Mouse (Mus musculus): ENCODE results near the gene Rasl10b.
A peak's percentile ranks its signal among the peaks of the same experiment; 100 is the strongest.

Rasl10b gene

DNA sequence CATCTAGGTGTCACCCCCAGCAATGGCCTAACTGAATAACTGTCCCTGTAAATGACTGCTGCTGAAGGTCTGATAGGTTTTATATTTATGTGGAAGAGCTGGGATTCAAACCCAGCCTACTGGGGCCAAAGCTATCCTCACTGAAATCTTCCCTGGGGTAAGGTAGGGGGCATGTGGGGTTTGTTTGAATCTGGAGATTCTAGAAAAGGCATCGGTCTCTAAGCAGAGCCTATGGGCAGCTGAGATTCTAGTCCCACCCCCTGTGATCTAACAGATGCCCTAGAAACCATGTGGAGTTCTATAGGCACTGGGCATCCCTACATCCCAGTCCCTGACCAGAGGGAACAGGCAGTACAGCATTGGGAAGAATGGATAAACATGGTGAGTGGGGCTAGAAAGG is 28.4 kb downstream of the Rasl10b start, which contains the start of gene 1700020L24Rik:
Gene 1700020L24Rik (plus strand): TSS at position 301 of the 400 bp plus-strand sequence.
- DNase-seq, result no peak

DNA sequence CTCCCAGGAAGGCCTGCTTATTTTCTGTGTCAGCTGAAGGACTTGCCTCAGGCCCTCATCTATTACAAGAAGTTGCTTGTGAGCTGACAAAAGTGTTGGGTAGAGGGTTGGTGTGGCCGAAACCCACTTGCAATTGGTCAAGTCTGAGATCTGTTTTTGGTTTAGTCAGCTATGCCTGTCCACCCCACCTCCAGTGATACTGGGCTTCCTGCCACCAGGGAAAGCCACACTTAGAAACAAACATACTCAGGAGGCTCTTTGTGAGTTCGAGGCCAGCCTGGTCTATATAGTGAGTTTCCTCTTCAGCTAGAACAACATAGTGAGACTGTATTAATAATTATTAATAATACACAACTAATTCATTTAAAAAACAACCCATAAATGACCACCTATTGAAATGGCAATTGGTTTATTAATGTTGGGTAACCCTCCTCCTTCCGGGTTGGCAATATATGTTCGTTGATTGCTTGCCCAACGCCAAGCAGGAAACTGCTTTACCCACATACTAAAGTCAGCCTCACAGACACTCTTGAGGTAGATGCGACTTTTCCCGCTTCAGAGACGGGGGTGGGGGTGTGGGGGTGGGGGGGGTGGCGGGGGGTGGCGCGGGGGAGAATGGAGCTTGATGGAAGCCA is 30.6 kb downstream of the Rasl10b start:
- no peak for DNase-seq

DNA sequence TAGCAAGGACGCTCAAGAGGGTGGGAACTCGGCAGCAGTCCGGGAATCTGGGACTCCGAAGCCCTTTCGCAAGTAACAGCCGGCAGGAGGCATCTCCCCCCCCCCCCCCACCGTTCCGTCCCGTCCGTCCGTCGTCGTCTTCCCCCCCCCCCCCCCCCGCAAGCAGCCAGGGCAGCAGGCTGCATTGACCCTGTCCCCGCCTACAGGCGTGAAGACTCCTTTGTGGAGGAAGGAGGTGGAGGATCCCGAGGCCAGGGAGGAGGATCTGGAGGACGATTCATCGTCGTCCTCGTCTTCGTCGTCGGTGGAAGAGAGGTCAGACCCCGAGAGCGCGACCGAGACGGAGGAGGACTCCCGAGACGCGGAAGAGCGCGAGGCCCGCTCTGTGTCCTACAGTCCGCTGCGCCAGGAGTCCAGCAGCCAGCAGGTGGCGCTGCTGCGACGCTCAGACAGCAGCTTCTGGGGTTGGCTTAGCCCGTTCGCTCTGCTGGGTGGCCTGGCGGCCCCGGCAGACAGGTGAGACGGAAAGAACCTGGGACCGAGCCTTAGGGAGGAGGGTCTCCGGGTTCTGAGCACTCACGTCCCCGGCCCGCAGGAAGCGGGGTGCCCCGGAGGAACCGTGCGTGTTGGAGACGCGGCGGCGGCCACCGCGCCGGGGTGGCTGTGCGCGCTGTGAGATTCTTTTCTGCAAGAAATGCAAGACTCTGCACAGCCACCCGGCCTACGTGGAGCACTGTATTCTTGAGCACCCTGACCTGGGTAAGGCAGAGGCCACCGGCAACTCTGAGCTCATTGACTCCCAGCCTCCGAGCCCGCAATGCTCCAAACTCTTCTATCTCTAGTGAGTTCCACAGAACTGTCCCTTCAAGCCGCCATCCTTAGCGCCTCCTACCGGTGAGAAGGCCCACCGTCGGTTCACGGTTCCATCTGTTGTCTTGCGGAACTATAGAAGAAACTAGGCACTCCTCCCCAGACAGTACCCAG is 31.4 kb downstream of the Rasl10b start:
- peak; percentile 88 for DNase-seq

DNA sequence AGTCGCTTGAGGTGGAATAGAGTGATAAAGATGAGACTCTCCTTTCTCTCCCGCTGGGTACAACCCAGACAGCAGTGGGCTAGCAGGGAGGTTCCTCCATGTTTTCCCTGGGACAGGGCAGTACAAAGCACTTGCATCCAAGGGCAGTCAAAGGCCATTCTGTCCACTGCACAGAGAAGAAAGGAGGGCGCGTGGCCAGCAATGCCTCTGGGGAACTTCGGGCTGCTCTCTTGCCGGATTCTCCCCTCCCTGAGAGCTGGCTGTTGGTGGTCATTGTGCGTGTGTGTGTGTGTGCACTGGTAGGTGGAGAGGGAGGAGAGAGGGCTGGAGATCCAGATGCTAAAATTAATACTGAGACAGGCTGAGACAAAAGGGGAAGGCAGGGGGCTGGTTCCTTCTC is 32.3 kb downstream of the Rasl10b start:
- DNase-seq, result no peak

DNA sequence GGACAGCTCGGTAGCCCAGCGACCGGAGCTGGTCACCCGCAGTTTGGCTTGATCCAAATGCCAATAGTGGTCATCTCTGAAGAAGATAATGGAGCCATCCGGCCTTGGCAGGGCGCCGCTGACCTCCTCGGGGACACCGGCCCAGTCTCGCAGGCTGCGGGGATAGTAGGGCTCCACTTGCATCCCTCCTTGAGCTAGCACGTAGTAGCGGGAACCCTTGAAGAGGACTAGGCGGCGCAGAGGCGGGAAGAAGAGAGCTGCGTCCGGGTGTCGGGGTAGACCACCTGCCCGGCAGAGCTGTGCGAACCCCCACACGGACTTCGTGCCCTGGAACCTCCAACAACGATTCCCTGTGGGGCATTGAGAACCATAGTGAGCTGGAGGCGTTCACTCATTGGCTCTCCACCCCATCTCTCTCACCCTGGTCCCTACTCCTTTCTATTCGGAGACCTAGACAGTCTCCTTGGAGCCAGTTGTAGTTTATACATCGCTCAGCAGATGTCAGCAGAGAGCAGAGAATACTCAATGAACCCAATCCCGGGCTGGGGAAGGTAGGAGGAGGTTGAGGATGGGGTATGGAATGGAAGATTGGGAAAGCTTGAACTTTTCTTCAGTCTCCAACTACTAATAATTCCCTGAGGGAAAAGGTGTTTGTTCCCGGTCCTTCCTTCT is 33.8 kb downstream of the Rasl10b start:
- DNase-seq, result peak; percentile 67

DNA sequence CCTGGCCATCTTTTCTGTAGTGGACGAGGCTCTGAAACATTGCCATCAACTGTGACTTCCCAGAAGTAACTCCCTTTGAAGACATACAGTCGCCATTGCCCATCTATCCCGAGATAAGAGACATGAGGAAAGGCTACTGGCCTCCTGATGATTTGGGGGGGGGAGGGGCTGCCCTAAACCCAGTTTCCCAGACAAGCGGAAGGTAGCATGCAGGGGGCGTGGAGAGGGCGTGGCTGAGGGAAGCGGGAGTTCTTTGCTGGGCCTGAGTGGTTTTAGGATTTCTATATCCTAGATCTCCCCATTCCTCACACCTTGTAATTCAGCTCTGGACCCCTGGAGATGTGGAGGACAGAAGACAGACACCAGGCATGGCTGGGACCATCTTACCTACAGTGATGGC is 34.9 kb downstream of the Rasl10b start:
- no peak for DNase-seq

DNA sequence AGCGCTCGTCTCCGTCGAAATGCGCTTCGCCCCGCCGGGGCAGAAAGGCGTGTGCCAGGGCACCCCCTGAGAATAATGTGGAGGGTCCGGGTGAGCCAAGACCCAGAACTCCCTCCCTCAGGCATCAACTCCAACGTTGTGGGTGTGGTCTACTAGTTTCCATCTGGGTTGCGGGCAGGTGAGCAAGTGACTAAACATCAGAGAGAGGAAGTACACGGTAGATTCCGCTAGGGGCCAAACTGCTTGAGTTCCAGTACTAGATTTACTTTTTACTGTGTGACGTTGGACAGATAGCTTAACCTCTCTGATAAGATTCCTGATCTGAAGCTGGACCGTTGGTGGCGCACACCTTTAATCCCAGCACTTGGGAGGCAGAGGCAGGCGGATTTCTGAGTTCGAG is 36.1 kb downstream of the Rasl10b start:
- no peak for DNase-seq

DNA sequence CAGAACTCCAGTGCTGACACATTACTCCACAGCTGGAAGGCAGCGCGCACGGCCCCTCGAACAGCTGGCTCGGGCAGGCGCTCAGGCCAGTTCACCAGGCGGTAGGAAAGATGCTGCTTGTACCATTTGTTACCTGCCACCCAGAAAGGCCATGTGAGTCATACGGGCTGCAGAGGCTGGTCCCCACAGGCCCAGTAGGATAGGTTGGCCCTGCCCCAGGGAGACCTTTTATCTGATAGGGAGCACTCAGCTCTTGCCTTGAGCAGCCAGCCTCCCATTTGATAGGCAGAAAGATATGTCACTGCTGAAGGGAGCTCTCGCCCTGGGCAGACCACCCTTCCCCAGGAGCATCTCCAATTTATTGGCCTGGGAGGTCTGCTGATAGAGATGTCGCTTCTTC is 38.7 kb downstream of the Rasl10b start:
- no peak for DNase-seq

DNA sequence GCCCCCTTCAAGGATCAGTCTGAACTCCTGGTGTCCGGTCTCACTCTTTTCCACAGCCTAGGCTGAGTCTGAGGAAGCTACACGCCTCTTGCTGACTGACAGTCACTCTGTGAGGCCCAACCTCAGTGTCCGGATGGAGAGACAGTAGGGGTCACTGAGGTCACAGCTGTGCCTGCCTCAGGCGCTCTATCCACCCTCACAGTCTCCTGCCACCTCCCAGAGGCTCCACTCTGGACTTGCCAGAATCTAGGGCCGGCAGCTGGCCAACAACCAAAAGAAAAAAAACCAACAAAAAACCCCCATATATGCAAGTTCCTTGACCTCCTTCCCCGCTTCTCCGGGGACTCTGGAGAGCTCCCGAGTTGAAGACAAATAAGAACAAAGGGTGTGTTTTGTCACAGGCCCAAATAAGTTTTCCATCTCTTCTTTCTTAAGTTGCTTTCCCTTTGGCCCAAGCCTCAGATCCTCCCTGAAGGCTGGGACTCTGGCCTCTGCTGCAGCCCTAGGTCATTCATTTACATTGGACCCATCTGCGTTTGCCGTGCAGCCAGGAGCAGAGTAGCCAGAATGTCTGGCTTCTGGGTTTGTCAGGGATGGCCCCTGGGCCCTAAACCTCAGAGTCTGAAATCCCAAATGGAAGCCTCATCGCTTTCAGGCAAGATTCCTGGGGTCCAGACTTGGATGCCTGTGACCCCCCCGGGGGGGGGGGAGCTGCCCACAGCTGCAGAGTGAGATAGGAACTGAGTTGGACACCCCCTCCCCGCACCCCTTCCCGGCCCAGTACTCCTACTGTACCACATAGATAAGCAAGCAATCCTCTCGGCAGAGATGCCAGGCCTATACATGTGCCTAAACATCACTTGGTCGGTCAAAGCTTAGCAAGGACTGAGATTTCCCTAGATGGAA is 39.3 kb downstream of the Rasl10b start:
- DNase-seq, result no peak

DNA sequence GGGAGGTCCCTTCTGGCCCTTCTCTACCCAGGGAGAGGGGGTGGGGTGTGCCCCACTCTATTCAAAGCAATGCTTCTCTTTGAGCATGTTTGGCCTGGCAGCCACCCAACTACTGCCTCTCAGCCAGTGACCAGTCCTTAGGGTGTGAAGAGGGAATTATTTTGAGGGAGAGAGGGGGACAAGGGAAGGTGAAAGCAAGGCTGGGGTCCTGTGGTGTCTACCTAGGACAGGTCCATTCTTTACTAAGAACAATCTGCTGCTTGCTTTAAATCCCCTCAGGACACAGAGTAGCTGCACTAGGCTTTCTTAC is 39.9 kb downstream of the Rasl10b start:
- no peak for DNase-seq

DNA sequence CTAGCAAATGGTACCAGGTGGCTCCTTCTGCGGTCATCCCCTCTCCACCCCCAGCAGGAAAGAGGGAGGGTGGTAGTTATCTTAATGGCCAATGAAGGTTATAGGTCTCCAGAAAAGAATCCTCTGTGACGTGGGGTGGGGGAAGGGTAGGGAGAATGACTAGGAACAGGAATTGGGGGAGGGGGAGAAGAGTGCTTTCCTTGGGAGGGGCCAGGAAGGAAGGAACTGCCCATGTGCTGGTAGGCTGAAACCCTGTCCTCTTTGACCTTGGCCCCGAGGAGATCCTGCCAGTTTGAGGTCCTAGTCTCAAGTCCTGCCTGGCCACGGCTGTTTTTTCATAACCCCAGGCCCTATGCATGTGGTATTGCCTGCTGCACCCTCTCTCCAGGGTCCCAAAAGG is 40.4 kb downstream of the Rasl10b start:
- DNase-seq, result no peak

DNA sequence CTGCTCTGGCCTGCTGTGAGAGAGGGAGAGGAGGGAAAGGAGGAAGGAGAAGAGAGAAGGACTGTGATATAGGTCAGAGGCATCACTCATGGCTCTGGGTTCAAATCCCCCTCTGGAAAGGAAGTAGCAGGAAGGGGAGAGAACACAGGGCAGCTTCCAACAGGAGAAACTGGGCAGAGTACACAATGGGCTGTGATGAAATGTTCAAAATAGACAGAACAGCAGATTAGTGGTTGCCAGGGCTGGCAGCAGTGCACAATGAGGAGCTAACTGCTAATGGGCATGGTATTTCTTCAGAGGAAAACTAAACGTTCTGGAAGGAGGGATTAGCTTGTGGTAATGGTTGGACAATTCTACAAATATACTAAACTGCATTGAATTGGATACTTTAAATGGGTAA is 41.6 kb downstream of the Rasl10b start:
- DNase-seq, result no peak

DNA sequence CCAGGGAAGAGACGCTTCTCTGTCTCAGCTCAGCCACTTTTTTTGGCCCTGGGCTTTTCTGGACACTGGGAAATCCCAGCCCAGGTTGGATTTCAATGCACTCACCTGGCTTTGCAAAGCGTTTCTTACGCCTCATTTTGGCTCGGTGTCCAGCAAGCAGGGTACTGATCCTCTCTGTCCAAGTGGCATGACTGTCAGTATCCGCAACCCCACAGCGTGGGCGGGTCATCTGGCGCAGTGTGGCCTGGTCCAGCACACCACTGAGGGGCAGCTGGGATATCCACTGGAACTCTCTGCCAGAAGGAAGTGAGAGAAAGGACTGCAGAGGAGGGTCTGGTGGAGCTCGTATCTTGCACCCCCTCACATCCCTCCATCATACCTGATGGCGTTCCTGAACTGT is 42.3 kb downstream of the Rasl10b start:
- DNase-seq, result no peak

DNA sequence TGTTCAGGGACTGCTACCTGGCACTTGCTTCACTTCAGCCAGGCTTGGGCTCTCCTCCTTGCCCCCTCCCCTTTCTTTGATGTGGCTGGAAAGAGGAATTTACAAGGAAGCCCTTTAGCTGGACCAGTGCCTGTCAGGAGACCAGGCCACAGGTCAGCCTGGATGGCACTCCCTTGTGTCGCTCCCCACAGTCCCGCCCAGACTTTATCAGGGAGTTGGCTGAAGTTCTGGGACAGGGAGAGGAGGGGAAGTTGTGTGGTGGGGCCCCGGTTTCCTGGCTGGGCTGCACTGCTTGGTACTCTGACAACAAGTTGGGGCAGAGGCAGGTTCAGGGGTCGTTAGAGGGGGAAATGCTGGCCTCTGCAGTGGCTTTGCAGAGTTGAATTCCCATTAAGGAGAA is 45.6 kb downstream of the Rasl10b start:
- DNase-seq, result no peak

DNA sequence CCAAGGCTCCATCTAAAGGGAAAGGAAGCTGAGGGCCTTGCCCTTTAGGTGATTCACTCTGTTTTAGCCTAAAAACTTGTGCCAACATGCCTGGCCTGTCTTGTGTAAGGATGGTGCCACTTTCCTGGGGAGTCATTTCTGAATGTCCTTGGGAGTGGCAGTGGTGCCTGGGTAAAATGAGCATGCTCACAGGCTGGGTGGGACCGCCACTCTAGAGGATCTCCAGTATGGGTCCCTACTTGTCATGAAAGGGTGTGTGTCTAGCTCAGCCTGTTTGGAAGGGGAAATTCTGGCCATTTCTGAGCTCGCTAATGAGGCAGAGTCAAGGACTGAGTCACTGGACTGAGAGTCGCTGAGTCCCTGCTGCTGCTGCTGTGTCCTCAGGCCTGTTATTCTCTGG is 46.7 kb downstream of the Rasl10b start:
- DNase-seq, result no peak

DNA sequence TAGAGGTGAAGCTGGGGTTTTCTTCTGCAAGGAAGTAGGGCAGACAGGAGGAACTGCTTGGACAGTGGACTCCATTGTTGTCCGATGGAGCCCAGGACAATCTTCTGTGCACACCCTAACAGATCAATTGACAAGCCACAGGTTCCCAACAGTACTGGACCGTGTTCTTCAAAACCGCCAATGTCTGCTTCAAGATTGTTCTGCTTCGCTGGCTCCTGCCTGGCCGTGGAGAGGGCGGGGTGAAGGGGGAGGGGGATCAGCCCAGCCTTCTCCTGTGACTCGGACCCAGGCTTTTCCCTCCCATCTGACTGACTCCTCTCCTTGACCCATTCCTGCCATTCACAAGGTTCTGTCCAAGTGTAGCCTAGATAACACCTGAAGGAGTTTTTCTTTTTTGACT is 48.3 kb downstream of the Rasl10b start:
- no peak for DNase-seq

DNA sequence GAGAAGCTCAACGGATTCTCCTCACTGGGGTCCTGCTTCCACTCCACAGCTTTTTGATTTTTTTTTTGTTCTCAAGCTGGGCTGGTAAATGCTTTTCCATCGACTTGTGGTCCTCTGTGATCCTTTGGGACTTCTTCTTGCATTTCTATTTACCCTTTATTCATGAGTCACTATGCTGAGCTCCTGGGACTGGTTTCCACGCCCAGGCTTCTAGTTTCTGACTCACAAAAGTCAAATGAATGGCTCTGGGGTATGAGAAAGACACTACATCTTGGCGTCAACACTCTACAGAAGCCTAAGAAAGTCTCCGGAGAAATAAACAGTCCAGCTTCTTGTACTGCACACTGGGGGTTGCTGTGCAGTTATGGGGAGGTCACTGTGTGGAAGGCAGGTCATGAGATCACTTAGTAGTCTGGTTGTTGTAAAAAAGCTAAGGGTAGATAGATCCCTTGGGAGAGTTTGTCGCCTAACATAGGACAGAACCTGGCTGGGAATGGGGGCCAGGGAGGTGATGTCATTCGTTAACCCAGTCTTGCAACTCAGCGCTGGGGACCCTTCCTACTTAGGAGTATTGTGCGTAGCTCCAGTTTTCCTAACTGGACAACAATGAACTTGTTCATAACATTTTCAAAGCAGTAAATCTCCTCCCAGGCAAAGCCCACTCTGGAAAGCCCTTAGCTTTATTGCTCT is 49.1 kb downstream of the Rasl10b start:
- no peak for DNase-seq

DNA sequence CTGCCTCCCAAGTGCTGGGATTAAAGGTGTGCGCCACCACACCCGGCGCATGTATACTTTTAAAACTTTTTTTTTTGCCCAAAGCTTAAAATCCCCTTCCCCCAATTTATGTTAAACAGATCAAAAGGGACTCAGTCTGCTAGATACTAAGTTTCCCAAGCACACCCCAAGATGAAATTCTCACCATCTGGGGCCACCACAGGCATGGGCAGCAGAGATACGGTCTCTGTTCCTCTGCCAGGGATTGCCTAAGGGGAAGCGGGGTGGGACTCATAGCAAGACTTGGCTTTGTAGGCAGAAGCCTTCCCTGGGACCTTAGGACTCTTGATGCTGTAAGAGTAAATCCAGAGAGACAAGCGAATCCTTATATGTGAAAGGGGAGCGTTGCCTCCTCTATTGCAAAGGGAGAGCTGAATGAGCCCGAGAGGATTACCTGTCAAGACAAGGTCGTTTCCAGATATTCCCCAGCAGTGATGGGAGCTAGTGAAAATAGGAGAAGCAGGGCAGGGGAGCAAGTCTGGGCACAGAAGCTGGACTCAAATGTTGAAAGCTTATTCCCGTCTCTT is 52.6 kb downstream of the Rasl10b start:
- no peak for DNase-seq

DNA sequence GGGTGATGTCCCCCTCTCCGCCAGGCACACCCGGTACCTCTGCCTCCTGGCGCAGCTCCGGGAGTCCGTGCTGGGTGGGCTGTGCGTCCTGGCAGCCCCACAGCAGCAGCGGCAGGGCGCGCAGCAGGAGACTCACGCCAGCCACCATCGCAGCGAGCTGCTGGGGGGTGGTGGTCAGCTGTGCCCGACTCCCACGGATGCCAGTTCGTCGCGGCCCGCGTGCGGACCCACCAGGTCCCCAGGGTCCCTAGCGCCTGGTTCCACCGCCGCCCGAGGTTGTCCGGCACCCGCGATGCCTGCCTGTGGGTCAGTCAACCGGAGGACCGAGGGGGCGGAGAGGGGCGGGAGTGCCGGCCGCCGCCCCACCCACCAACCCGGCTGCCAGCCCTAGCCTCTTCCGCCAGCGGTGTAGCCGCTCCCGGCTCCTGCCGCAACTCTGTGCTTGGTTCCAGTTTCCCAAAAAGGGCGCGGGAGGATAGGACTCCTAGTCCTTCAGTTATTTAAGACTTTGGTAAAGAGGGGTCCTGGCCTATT is 53.8 kb downstream of the Rasl10b start, which contains the start of gene Mmp28:
Gene Mmp28 (minus strand): TSS at position 361 of the 534 bp plus-strand sequence.
- DNase-seq, result no peak

DNA sequence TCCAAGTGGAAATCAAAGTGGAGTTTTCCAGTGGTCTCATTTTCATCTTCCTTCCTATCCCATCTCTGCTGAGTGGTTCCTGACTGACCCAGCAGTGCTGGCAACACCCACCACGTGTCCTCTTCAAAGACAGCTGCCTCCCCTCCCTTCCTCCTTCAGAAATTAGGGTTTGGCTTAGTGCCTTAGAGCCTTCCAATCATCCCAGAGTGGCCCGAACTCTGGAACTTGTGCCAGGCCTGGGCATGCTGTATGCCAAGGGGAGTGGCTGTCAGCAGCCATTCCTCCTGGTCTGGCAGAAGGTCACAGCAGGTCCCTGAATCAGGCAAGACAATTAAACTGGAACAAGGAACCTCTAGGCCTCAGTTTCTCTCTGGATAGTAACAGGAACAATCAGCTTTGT is 57.0 kb downstream of the Rasl10b start:
- no peak for DNase-seq

DNA sequence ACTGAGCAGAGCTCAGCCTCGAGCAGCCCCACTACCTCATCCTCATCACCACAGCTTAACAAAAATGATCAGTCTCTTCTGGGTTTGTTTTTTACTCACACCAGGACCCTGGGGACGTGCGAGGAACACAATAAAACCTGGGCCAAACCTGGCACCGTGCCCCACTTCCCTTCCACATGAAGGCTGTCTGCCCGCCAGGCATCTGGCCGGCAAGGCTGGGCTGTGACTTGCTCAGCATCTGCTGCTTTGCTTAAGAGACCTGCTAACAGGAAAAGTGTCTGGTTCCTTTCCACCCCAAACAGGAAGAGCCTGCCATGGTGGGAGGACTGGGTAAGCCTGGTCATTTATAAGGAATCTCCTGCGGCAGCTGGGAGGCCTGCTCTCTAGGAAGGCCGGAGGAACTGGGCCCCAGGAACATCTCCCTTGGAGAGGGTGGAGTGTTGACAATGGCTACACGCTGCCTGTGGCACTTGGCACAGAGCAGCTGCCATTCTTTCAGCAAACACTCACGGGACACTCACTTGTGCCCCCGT is 58.2 kb downstream of the Rasl10b start:
- no peak for DNase-seq
